Mouse (Mus musculus): ENCODE data around the gene BC049352.

BC049352 gene

GRCm38 (mm10) chr9:45189661-45190174 lies 7.9 kb downstream of the BC049352 start:
- DNase-seq (ENCODE audit: inconsistent ontology term), result no peak

- no peak for DNase-seq (ENCODE audit: inconsistent ontology term)
Observed at GRCm38 (mm10) chr9:45195468-45195867, 13.7 kb downstream of the BC049352 start.

DNA sequence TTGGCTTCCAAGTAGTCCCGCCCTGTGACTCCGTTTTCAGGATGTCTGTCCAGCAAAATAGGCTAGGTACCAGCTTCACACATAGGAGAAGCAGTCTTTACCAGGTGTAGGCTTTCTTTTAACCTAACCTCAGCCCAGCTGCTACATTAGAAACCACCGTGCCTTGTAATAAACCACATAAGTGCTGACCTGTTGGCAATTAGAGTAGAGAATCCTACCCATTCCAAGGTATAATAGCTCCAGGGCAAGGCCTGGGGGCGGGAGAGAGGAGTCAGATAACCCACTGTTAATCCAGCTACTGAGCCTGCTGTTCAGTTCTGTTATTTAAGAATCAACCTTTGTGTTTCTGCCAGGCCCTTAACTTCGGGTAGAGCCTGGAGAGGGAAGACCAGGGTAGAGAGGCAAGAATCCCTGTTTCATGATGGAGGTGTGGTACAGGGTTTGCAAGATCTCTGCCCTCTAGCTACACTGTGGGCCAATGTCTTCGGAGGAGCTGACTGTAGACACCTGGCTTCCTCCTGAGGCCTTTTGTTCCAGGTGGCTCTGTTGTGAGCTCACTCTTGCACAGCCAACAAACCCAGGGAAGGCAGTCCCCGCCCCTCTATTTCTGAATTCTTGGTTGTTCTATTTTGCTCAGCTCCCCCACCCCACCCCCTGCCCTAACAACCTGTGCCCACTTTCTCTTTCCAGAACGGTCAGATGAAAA lies 14.5 kb downstream of the BC049352 start:
- DNase-seq (ENCODE audit: inconsistent ontology term), result no peak

DNA sequence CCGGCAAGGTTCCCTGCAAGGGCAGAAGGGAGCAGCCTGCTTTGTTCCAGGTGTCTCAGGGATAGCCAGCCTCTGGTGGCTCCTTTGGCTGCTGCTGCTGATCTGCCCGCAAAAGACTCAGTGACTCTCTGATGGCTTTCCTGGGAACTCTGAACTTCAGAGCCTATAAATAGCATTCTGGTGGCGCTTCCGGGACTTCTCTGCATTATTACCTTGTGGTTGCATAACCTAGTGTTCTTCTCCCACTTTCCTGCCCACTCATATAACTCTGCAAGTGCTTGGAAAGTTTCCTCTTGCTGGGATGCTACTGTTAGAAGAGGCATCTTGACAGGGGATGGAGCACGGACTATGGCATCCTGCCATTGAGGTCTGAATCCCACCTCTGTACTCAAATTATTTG lies 15.7 kb downstream of the BC049352 start:
- DNase-seq (ENCODE audit: inconsistent ontology term), result no peak

- DNase-seq (ENCODE audit: inconsistent ontology term), result no peak
Observed at GRCm38 (mm10) chr9:45201319-45201947, 19.6 kb downstream of the BC049352 start.

DNA sequence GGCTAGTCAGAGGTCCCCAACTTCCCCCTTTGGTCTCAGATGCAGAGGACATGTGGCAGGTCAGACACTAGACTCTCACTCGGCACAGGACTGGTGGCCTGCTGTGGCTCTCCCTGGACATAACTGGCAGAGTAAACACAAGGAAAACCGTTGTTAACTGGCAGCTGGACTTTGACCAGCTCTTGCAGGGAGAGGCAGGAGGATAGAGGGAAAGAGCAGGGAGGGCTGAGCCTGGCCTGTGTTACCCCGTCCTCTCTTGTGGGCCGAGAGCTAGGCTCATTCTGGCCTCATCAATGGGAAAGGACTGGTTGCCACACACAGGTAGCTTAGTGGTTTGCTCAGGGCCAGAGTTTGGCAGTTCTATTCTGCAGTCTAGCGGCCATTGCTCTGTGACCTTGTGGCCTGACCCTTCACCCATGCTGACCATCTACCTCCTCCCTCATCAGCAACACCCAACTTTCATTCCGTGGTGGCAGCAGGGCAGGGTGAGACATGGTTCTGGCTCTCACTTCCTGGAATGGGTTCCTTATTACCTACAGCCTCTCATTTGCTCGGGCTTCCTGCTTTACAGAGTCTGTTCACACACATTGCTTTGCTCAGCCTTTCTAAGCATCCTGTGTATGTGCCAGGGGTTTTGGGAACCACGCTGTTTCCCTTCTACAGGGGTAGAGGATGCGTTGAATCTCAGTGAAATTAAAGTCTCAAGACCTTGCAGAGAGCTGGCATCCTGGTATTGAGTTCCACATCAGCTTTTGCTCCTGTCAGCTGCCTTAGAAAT lies 20.4 kb downstream of the BC049352 start:
- DNase-seq (ENCODE audit: inconsistent ontology term), result no peak

DNA sequence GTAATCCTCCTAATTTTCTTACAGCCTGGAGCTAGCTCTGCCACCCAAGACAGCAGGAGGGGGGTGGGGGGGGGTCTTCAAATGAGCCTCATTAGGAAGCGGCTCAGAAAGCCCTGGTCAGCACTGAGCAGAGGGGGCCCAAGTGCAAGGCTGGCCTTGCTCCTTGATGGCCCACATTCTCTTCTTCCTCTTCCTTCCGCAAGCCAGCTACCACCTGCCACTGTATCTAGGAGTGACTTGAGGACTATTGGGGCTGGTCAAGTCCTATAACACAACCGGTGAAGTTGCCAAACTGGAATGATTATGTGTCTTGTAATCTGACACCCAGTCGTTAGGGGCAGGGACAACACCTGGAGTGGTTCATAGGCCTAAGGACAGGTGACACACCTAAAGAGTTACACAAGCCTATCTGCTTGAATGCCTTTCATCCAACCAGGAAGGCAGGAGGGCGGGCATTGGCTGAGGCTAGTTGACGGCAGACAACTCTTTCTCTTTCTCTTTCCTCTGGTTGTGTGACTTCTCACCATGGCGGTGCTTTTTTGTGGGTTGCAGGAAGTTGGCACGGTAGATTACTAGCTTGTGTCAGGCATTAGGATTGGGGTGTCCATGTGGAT lies 22.1 kb downstream of the BC049352 start, which contains the start of gene Tmprss4:
Tmprss4 (minus strand) TSS at position 296 of the 614 bp plus-strand sequence.
- DNase-seq (ENCODE audit: inconsistent ontology term), result no peak

DNA sequence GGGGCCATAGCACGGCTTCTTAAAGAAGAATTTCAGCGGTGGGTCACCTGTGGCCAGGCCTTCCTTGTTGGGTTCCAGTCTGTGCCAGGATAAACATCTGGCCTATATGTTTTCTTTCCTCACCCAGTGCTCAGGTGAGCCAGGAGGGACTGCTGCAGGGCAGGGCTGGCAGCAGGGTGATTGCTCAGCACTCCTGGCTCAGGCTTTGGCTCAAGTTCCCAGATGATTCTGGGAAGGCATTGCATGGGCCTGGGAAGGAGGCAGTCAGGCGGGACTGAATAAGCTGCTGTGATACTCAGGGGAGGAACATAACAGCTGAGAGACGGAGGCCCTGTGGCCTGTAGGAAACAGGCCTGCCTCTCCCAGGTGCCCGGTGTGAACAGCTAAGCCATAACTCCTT lies 23.3 kb downstream of the BC049352 start:
- DNase-seq (ENCODE audit: inconsistent ontology term), result no peak

GRCm38 (mm10) chr9:45206121-45206520 lies 24.3 kb downstream of the BC049352 start:
- DNase-seq (ENCODE audit: inconsistent ontology term), result no peak

DNA sequence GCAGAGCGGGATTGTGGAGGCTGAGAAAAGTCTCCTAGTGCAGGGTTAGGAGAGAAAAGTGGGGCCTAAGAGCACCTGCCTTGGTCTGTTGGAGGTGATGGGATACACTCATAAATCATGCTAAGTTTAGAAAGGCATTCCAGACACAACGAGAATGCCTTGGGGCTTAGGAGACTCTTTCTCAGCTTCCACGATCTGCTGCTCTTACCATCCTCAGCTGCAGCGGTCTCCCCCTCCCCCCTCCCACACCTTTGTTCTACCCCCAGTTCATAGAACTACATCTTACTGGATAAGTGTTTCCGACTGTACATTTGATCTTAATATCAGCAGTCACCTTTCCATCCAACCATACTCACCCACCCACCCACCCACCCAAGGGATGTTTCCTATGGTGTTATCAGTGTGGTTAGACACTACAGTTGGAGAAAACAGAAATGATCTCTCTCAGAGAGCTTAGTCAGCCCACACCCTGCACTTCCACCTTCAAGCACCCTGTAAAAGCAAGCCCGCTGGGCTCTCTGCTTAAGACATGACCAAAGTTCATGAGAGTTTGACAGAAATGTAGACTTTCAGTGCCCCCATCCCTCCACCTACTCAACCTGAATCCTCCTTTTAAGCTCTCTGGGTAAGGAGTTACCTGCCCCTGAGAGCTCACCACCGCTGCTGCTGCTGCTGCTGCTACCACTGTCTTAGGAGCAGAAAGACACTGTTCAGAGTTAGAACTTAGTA lies 25.4 kb downstream of the BC049352 start:
- DNase-seq (ENCODE audit: inconsistent ontology term), result no peak

DNA sequence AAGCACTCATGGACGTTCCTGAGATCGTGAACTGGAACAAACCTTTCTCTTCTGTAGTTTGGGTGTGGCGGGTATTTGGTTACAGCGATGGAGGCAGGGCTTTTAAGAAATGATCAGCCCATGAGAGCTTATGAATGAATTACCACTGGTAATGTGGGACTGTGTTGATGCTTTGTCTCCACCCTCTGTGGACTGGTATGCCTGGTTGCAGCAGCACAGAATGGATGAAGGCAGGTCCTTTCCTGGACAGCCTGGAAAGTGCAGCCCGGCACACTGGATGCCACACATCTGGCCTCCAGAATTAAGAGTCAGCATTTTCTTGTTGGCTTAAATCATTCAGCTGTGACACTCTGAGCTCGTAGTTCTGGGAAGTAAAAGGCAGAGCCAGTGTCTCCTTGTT lies 30.2 kb downstream of the BC049352 start:
- no peak for DNase-seq (ENCODE audit: inconsistent ontology term)

- DNase-seq (ENCODE audit: inconsistent ontology term), result no peak
Observed at GRCm38 (mm10) chr9:45215526-45216179, 33.8 kb downstream of the BC049352 start.

DNA sequence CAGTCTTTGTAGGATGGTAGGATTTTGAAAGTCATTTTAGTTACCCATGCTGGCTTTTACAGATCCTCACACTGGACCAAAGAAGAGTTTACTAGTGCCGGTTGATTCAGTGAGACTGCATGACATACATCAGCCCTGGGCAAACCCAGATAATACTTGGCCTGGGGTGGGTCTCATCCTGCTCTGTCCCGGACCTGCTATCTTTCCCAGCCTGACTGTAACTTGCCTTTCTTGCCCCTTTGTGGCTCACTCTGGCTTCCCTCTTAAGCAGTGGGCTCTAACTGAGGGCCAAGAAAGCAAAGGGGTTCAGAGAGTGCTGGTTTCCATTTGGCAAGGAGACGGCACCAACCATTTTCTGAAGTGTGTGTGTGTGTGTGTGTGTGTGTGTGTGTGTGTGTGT lies 37.8 kb downstream of the BC049352 start:
- DNase-seq (ENCODE audit: inconsistent ontology term), result no peak

DNA sequence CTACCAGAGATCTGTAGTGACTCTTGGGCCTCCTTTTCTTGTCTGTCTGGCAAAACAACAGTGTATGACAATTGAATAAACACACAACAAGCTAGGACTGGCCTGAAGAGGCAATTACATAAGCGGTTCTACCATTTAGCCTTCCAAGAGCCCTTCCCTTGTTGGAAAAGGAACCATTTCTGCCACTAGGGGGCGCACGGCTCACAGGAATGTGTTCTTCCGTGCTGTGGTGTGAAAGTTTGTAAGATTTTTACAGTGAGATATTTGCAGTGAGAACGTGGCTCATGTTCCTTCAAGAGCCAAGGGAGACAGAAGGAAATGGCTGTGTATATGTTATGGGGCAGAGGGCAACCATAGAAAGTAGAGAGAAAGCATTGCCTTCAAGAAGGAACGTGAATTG lies 39.8 kb downstream of the BC049352 start:
- DNase-seq (ENCODE audit: inconsistent ontology term), result peak; percentile 80

DNA sequence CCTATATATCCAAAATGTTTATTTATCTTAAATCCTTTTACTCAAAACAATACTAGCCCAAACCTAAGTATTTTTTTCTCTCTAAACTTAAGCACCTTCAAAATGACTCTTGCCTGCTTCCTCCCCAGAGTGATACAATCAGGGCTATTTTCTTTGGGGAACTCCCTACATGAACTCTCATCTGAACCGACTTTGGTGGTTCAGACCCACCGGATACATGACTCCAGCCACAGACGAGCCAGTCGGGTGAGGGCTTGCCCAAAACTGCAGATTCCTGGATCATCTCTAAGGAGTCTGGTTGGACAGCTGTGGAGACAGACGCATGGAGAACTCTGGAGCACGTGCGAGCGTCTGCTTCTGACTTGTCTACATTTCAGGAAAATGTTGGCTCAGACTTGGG lies 47.6 kb downstream of the BC049352 start:
- DNase-seq (ENCODE audit: inconsistent ontology term), result no peak

DNA sequence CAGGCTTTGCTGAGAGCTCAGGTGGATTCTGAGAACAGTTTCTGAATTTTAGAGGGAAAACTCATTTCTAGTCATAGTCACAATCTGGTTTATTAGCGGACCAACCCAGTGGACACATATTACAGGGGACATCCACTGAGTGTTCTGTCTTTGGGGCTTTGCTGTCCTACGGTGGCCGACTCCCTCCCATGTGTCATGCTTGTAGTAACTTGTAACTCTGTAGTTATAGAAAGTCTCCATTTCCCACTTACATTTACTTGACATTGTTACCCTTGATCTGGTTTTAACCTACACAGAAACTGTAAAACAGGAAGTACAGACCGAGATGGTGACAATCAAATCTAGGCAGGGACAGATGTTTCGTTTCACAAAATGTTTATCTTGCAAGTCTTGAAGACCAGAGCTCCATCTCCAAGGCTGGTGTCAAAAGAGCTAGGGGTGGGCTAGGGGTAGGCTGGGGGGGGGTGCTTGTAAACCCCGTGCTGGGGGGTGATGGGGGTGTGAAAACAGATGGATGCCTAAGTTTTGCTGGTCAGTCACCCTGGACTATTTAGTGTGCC lies 53.9 kb downstream of the BC049352 start:
- no peak for DNase-seq (ENCODE audit: inconsistent ontology term)

DNA sequence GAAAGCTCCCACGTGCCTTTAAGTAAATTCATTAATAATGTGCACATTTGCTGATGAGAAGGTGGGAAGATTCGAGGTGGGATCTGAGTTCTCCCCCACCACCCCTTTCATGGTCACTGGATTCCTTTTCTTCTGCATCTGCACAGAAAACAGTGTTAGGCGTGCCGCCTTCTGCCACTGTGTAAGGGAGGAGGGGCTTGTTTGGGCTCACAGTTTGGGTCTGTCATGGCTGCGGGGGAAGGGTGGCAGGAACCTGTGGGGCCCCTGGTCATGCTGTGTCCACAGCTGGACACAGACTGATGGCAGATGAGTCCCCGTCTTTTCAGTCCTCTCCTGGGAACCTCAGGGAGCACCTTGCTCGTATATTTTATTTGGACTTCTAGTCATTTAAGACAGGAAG lies 54.9 kb downstream of the BC049352 start:
- DNase-seq (ENCODE audit: inconsistent ontology term), result no peak

DNA sequence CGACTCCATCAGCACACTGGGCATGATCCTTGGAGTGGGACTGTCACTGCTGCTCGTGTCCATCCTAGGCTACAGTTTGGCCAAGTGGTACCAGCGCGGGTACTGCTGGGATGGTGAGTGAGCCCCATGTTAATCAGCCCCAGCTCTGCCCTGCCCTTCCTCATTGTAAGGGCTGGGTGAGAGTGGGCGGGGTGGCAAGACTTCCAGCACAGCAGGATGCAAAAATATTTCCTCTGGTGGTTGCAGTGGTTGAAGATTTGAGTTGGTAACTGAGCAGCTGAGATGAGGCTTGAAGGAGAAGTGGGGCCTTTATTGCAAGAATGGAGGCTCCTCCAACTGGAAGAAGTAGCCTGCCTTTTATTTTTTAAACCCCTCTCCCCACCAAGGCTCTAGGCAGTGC lies 59.6 kb downstream of the BC049352 start:
- DNase-seq (ENCODE audit: inconsistent ontology term), result no peak

- no peak for DNase-seq (ENCODE audit: inconsistent ontology term)
Observed at GRCm38 (mm10) chr9:45245432-45245831, 63.6 kb downstream of the BC049352 start.

DNA sequence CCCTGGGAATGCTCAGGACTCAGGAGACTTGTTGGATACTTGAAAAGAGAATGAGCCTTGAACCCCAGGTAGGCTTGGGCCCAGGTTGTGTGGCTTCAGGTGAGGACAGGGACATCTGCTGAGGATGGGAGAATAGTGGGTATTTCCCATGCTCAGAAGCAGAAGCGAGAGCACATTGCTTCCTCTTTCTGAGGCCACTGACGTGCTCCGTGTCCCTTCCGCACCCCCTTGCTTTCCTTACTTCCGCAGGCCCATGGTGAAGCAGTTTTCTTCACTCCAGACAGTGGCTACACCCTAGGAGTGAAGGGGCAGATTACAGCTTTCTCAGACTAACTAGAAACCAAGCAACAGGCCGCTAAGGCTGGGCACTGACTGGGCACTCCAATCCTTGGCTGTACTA lies 64.3 kb downstream of the BC049352 start:
- no peak for DNase-seq (ENCODE audit: inconsistent ontology term)

DNA sequence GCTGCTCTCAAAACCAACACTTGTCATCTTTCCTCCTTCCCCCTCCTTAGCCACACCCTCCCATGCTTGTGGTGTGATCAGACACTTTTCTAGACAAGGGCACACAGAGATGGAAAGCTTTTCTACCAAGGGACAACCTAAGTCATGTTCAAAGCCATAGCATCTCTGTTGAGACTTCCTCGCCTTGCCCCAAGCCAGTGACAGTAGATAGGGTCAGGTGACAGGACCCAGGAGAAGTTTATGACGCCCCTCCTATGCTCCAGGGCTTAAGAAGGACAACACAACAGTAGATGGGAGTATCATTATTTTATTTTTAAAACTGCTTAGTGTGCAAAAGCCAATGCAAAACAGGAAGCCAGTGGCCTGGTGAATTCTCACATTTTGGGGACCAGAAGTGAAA lies 65.7 kb downstream of the BC049352 start:
- no peak for DNase-seq (ENCODE audit: inconsistent ontology term)
